Mouse (Mus musculus): ENCODE measurements around the gene Npm1. TPM values are rescaled to one million over a fixed set of nuclear protein-coding genes. Genes with fewer than 3 reads are reported as not detected.

Npm1 gene
- polyA plus RNA-seq, 1 experiment = 166 TPM

- Histone ChIP-seq H3K27ac (ENCODE audit: control insufficient read depth, insufficient read depth, low read length) (no peak overlapping the region), H3K27me3 (ENCODE audit: control insufficient read depth, insufficient read depth, low read length) (peaks cover 63% of the 10 kb centered on the region), H3K36me3 (ENCODE audit: control insufficient read depth, insufficient read depth, low read length) (no peaks in the 10 kb centered on the region), H3K4me1 (replicated peaks; ENCODE audit: control insufficient read depth, insufficient read depth, low read length) (0 out of 2 replicates have a peak, but pooled peaks cover 7% of the 10 kb centered on the region), H3K4me3 (ENCODE audit: control insufficient read depth, insufficient read depth, low read length) (no peak overlapping the region)
- 7% methylated on average over 37 of the region's 37 CpGs for WGBS
- DNase-seq = no peak
- TF ChIP-seq CTCF (IDR thresholded peaks at IDR 0.05; ENCODE audit: borderline replicate concordance, control insufficient read depth, extremely low read depth, insufficient read depth, low read length, poor library complexity) (no peak), POLR2A (IDR thresholded peaks at IDR 0.05; ENCODE audit: control insufficient read depth, extremely low read depth, insufficient read depth, low read length, poor library complexity) (no peak)
Measured at GRCm38 (mm10) chr11:33202296-33202695, 39.3 kb upstream of the Npm1 start.

- H3K27me3 ChIP-seq (ENCODE audit: control insufficient read depth, insufficient read depth, low read length) = peaks cover 63% of the 10 kb centered on the region
- H3K27ac ChIP-seq (ENCODE audit: control insufficient read depth, insufficient read depth, low read length) = no peak overlapping the region
- TF ChIP-seq POLR2A (IDR thresholded peaks at IDR 0.05; ENCODE audit: control insufficient read depth, extremely low read depth, insufficient read depth, low read length, poor library complexity) (no peak), CTCF (IDR thresholded peaks at IDR 0.05; ENCODE audit: borderline replicate concordance, control insufficient read depth, extremely low read depth, insufficient read depth, low read length, poor library complexity) (no peak)
- H3K4me1 ChIP-seq (replicated peaks; ENCODE audit: control insufficient read depth, insufficient read depth, low read length) = 0 out of 2 replicates have a peak, but pooled peaks cover 7% of the 10 kb centered on the region
- H3K36me3 ChIP-seq (ENCODE audit: control insufficient read depth, insufficient read depth, low read length) = no peaks in the 10 kb centered on the region
- H3K4me3 ChIP-seq (ENCODE audit: control insufficient read depth, insufficient read depth, low read length) = no peak overlapping the region
- no peak for DNase-seq
- WGBS = 8% methylated on average over 19 of the region's 19 CpGs
Measured at GRCm38 (mm10) chr11:33201626-33202010, 38.6 kb upstream of the Npm1 start.

GRCm38 (mm10) chr11:33200764-33201625 is 38.0 kb upstream of the Npm1 start:
- Histone ChIP-seq H3K27me3 (ENCODE audit: control insufficient read depth, insufficient read depth, low read length) (peaks cover 63% of the 10 kb centered on the region), H3K27ac (ENCODE audit: control insufficient read depth, insufficient read depth, low read length) (no peak overlapping the region), H3K4me1 (replicated peaks; ENCODE audit: control insufficient read depth, insufficient read depth, low read length) (0 out of 2 replicates have a peak, but pooled peaks cover 7% of the 10 kb centered on the region), H3K36me3 (ENCODE audit: control insufficient read depth, insufficient read depth, low read length) (no peaks in the 10 kb centered on the region), H3K4me3 (ENCODE audit: control insufficient read depth, insufficient read depth, low read length) (no peak overlapping the region)
- no peak for TF ChIP-seq CTCF (IDR thresholded peaks at IDR 0.05; ENCODE audit: borderline replicate concordance, control insufficient read depth, extremely low read depth, insufficient read depth, low read length, poor library complexity)
- TF ChIP-seq POLR2A (IDR thresholded peaks at IDR 0.05; ENCODE audit: control insufficient read depth, extremely low read depth, insufficient read depth, low read length, poor library complexity) = no peak
- DNase-seq = no peak
- WGBS = 2% methylated on average over 75 of the region's 76 CpGs

- H3K4me3 ChIP-seq (ENCODE audit: control insufficient read depth, insufficient read depth, low read length) = no peak overlapping the region
- no peak for DNase-seq
Measured at GRCm38 (mm10) chr11:33199906-33200763, 37.1 kb upstream of the Npm1 start.

GRCm38 (mm10) chr11:33199117-33199514 is 36.1 kb upstream of the Npm1 start:
- Histone ChIP-seq H3K36me3 (ENCODE audit: control insufficient read depth, insufficient read depth, low read length) (no peaks in the 10 kb centered on the region), H3K27ac (ENCODE audit: control insufficient read depth, insufficient read depth, low read length) (no peak overlapping the region), H3K4me3 (ENCODE audit: control insufficient read depth, insufficient read depth, low read length) (no peak overlapping the region), H3K27me3 (ENCODE audit: control insufficient read depth, insufficient read depth, low read length) (peaks cover 56% of the 10 kb centered on the region), H3K4me1 (replicated peaks; ENCODE audit: control insufficient read depth, insufficient read depth, low read length) (0 out of 2 replicates have a peak, but pooled peaks cover 7% of the 10 kb centered on the region)
- DNase-seq = no peak
- no peak for TF ChIP-seq CTCF (IDR thresholded peaks at IDR 0.05; ENCODE audit: borderline replicate concordance, control insufficient read depth, extremely low read depth, insufficient read depth, low read length, poor library complexity)
- TF ChIP-seq POLR2A (IDR thresholded peaks at IDR 0.05; ENCODE audit: control insufficient read depth, extremely low read depth, insufficient read depth, low read length, poor library complexity) = no peak
- WGBS = 14% methylated on average over 15 of the region's 15 CpGs

More at GRCm38 (mm10) chr11:33199906-33200763, 37.1 kb upstream of the Npm1 start:
- Histone ChIP-seq H3K4me1 (replicated peaks; ENCODE audit: control insufficient read depth, insufficient read depth, low read length) (0 out of 2 replicates have a peak, but pooled peaks cover 7% of the 10 kb centered on the region), H3K36me3 (ENCODE audit: control insufficient read depth, insufficient read depth, low read length) (no peaks in the 10 kb centered on the region), H3K27ac (ENCODE audit: control insufficient read depth, insufficient read depth, low read length) (no peak overlapping the region), H3K27me3 (ENCODE audit: control insufficient read depth, insufficient read depth, low read length) (peaks cover 66% of the 10 kb centered on the region)
- no peak for TF ChIP-seq POLR2A (IDR thresholded peaks at IDR 0.05; ENCODE audit: control insufficient read depth, extremely low read depth, insufficient read depth, low read length, poor library complexity)
- no peak for TF ChIP-seq CTCF (IDR thresholded peaks at IDR 0.05; ENCODE audit: borderline replicate concordance, control insufficient read depth, extremely low read depth, insufficient read depth, low read length, poor library complexity)
- WGBS = 3% methylated on average over 45 of the region's 45 CpGs

Data from thymus, adult 2 months (tissue).